Mouse (Mus musculus) megakaryocyte, embryonic 14.5 days (primary cell): ENCODE data around the gene Rarg.

Source experiments
- FLI1 ChIP-seq: IDR thresholded peaks from 2 replicates; pipeline ENCODE4 v1.6.1; 2012; ENCODE audit warnings: low read length, inconsistent platforms, mixed read lengths
- GATA1 ChIP-seq: IDR thresholded peaks from 3 replicates; pipeline ENCODE4 v1.6.1; 2012; ENCODE audit warnings: mixed read lengths, low read length, inconsistent platforms, borderline replicate concordance

GRCm38 (mm10) chr15:102258076-102258470, 756 bp upstream of the Rarg start:
- TF ChIP-seq GATA1 (no peak), FLI1 (no peak)
